Mouse (Mus musculus) limb, embryonic 11.5 days (tissue): Measurements from ENCODE around the gene Hs6st3. TPM values are rescaled to one million over a fixed set of nuclear protein-coding genes. Genes with fewer than 3 reads are reported as not detected.
A peak's percentile ranks its signal among the peaks of the same experiment; 100 is the strongest.

Experiments
- ATAC-seq: fragments of 200-750 bp; cut with Nextera tagmentation; 2 replicates; pipeline ENCODE4 v1.8.0; 2017; ENCODE audit warnings: low read depth; ENCODE audit not compliant: insufficient number of reproducible peaks, low FRiP score, low TSS enrichment
- DNase-seq: peaks from one replicate; pipeline ENCODE4 v3.0.0-alpha.2; 2015; ENCODE audit warnings: low spot score
- H3K27ac ChIP-seq: fragments of 300-500 bp; sonication (generic); replicated peaks from 2 replicates; pipeline ENCODE4 v1.5.1; 2014; ENCODE audit warnings: low read depth, mild to moderate bottlenecking, low read length
- H3K27me3 ChIP-seq: fragments of 300-500 bp; sonication (generic); 2 replicates; pipeline ENCODE4 v1.6.1; 2014; ENCODE audit warnings: mild to moderate bottlenecking, low read length, mixed read lengths; ENCODE audit not compliant: control insufficient read depth, insufficient read depth
- H3K36me3 ChIP-seq: fragments of 300-500 bp; sonication (generic); 2 replicates; pipeline ENCODE4 v1.6.1; 2014; ENCODE audit warnings: mild to moderate bottlenecking, low read length, moderate library complexity, mixed read lengths; ENCODE audit not compliant: control insufficient read depth, insufficient read depth
- H3K4me1 ChIP-seq: fragments of 300-500 bp; sonication (generic); 2 replicates; pipeline ENCODE4 v1.6.1; 2014; ENCODE audit warnings: low read length, mixed read lengths; ENCODE audit not compliant: control insufficient read depth, insufficient read depth
- H3K4me2 ChIP-seq: fragments of 300-500 bp; sonication (generic); 2 replicates; pipeline ENCODE4 v1.6.1; 2014; ENCODE audit warnings: low read depth, mild to moderate bottlenecking, moderate library complexity; ENCODE audit not compliant: severe bottlenecking
- H3K4me3 ChIP-seq: fragments of 300-500 bp; sonication (generic); 2 replicates; pipeline ENCODE4 v1.5.1; 2014; ENCODE audit warnings: low read depth, low read length
- H3K9ac ChIP-seq: fragments of 300-500 bp; sonication (generic); 2 replicates; pipeline ENCODE4 v1.6.1; 2014; ENCODE audit warnings: mild to moderate bottlenecking, low read length
- H3K9me3 ChIP-seq: fragments of 300-500 bp; sonication (generic); 2 replicates; pipeline ENCODE4 v1.6.1; 2016; ENCODE audit warnings: low read length; ENCODE audit not compliant: control insufficient read depth
- WGBS: fragments of 180-500 bp; shearing (Covaris S2); extraction: QIAGEN DNeasy Blood & Tissue Kit; methylation state at CpG from one replicate; pipeline ENCODE4 v1.1.7; 2014; 5-methylcytosine and 5-hydroxymethylcytosine counted together
- polyA plus RNA-seq: library from polyadenylated mRNA; unstranded; fragments of >200 nt; fragmentation: Nextera tagmentation; extraction: Ambion mirVana; gene quantifications from 2 replicates; pipeline ENCODE4 v1.2.1, GENCODE M21; 2014

Gene Hs6st3
- polyA plus RNA-seq, 1 experiment from 2014 or later = 0.17 TPM

- WGBS = 85% methylated on average over 7 of the region's 7 CpGs
- Histone ChIP-seq H3K4me2 (no peak overlapping the region), H3K27me3 (no peaks in the 10 kb centered on the region), H3K4me1 (peaks cover 4% of the 10 kb centered on the region; the same call in 1 of the 2 replicates), H3K27ac (no peak overlapping the region), H3K9me3 (no peaks in the 10 kb centered on the region), H3K36me3 (no peaks in the 10 kb centered on the region), H3K4me3 (no peak overlapping the region), H3K9ac (no peak overlapping the region)
- ATAC-seq (no peak), DNase-seq (no peak)
Observed at GRCm38 (mm10) chr14:119849338-119849737, 711.2 kb downstream of the Hs6st3 start.

GRCm38 (mm10) chr14:119852139-119852538, 714.0 kb downstream of the Hs6st3 start:
- H3K27ac ChIP-seq = no peak overlapping the region
- no peaks in the 10 kb centered on the region for H3K36me3 ChIP-seq
- H3K27me3 ChIP-seq = no peaks in the 10 kb centered on the region
- H3K4me2 ChIP-seq = peak overlapping the region; percentile 13; the same call in 1 of the 2 replicates
- peaks cover 4% of the 10 kb centered on the region; the same call in 1 of the 2 replicates for H3K4me1 ChIP-seq
- DNase-seq (peak; percentile 45), ATAC-seq (0 out of 2 replicates have a peak, but pooled peaks have one; percentile 47)
- WGBS = 3% methylated on average over 5 of the region's 5 CpGs
- no peak overlapping the region for H3K4me3 ChIP-seq
- no peak overlapping the region for H3K9ac ChIP-seq
- no peaks in the 10 kb centered on the region for H3K9me3 ChIP-seq

- no peak overlapping the region for H3K27ac ChIP-seq
- WGBS = 74% methylated on average over 23 of the region's 23 CpGs
- no peak overlapping the region for H3K4me3 ChIP-seq
Observed at GRCm38 (mm10) chr14:119857338-119858291, 719.5 kb downstream of the Hs6st3 start.

GRCm38 (mm10) chr14:119873617-119874016, 735.5 kb downstream of the Hs6st3 start:
- ATAC-seq = no peak
- H3K4me1 ChIP-seq = no peaks in the 10 kb centered on the region
- 94% methylated on average over 4 of the region's 4 CpGs for WGBS
- no peak overlapping the region for H3K4me3 ChIP-seq
- H3K27ac ChIP-seq = no peak overlapping the region
- H3K9ac ChIP-seq = no peak overlapping the region
- H3K4me2 ChIP-seq = no peak overlapping the region
- H3K9me3 ChIP-seq = no peaks in the 10 kb centered on the region
- DNase-seq = no peak
- H3K36me3 ChIP-seq = no peaks in the 10 kb centered on the region
- H3K27me3 ChIP-seq = no peaks in the 10 kb centered on the region

More at GRCm38 (mm10) chr14:119857338-119858291, 719.5 kb downstream of the Hs6st3 start:
- Histone ChIP-seq H3K27me3 (no peaks in the 10 kb centered on the region), H3K36me3 (no peaks in the 10 kb centered on the region), H3K4me1 (no peaks in the 10 kb centered on the region), H3K9me3 (no peaks in the 10 kb centered on the region), H3K4me2 (no peak overlapping the region), H3K9ac (no peak overlapping the region)
- ATAC-seq (no peak), DNase-seq (no peak)

GRCm38 (mm10) chr14:119892922-119893321, 754.8 kb downstream of the Hs6st3 start:
- no peak overlapping the region for H3K27ac ChIP-seq
- H3K9ac ChIP-seq = no peak overlapping the region
- no peak overlapping the region for H3K4me2 ChIP-seq
- no peaks in the 10 kb centered on the region for H3K27me3 ChIP-seq
- 69% methylated on average over 8 of the region's 8 CpGs for WGBS
- H3K9me3 ChIP-seq = no peaks in the 10 kb centered on the region
- no peaks in the 10 kb centered on the region for H3K36me3 ChIP-seq
- no peak for ATAC-seq
- H3K4me3 ChIP-seq = no peak overlapping the region
- no peaks in the 10 kb centered on the region for H3K4me1 ChIP-seq
- peak; percentile 17 for DNase-seq

GRCm38 (mm10) chr14:119895097-119895496, 757.0 kb downstream of the Hs6st3 start:
- DNase-seq (no peak), ATAC-seq (no peak)
- 85% methylated on average over 8 of the region's 8 CpGs for WGBS
- H3K9ac ChIP-seq = no peak overlapping the region
- no peaks in the 10 kb centered on the region for H3K4me1 ChIP-seq
- no peaks in the 10 kb centered on the region for H3K9me3 ChIP-seq
- no peak overlapping the region for H3K4me2 ChIP-seq
- no peak overlapping the region for H3K27ac ChIP-seq
- no peak overlapping the region for H3K4me3 ChIP-seq
- H3K36me3 ChIP-seq = no peaks in the 10 kb centered on the region
- H3K27me3 ChIP-seq = no peaks in the 10 kb centered on the region

GRCm38 (mm10) chr14:119895765-119896465, 757.8 kb downstream of the Hs6st3 start:
- no peak overlapping the region for H3K4me3 ChIP-seq
- H3K27ac ChIP-seq = no peak overlapping the region
- no peak for ATAC-seq
- H3K9me3 ChIP-seq = no peaks in the 10 kb centered on the region
- no peak overlapping the region for H3K4me2 ChIP-seq
- H3K9ac ChIP-seq = no peak overlapping the region
- H3K27me3 ChIP-seq = no peaks in the 10 kb centered on the region
- no peaks in the 10 kb centered on the region for H3K36me3 ChIP-seq
- 41% methylated on average over 10 of the region's 10 CpGs for WGBS
- H3K4me1 ChIP-seq = no peaks in the 10 kb centered on the region
- peak; percentile 25 for DNase-seq

GRCm38 (mm10) chr14:119902486-119902885, 764.3 kb downstream of the Hs6st3 start:
- Histone ChIP-seq H3K4me2 (no peak overlapping the region), H3K9ac (no peak overlapping the region), H3K27ac (no peak overlapping the region), H3K27me3 (no peaks in the 10 kb centered on the region), H3K9me3 (no peaks in the 10 kb centered on the region), H3K4me1 (no peaks in the 10 kb centered on the region), H3K36me3 (no peaks in the 10 kb centered on the region), H3K4me3 (no peak overlapping the region)
- ATAC-seq (no peak), DNase-seq (no peak)
